Mouse (Mus musculus): ENCODE results near the gene Map4k3. TPM values are rescaled to one million over a fixed set of nuclear protein-coding genes. Genes with fewer than 3 reads are reported as not detected.

Map4k3 gene
- total RNA-seq, 2 experiments from 2014 or later: 32.7 to 38.2 TPM

- DNase-seq (ENCODE audit: low spot score in 2 of 2): no peak
Observed at GRCm38 (mm10) chr17:80688701-80689100, 39.6 kb downstream of the Map4k3 start.

GRCm38 (mm10) chr17:80686066-80686465 is 42.2 kb downstream of the Map4k3 start:
- no peak for DNase-seq (ENCODE audit: low spot score in 2 of 2)

GRCm38 (mm10) chr17:80683821-80684576 is 44.3 kb downstream of the Map4k3 start:
- DNase-seq (ENCODE audit: low spot score in 2 of 2): no peak

- no peak for DNase-seq (ENCODE audit: low spot score in 2 of 2)
Observed at GRCm38 (mm10) chr17:80683041-80683440, 45.2 kb downstream of the Map4k3 start.

GRCm38 (mm10) chr17:80678190-80678589 is 50.1 kb downstream of the Map4k3 start:
- DNase-seq (ENCODE audit: low spot score in 2 of 2): no peak

GRCm38 (mm10) chr17:80676859-80677535 is 51.3 kb downstream of the Map4k3 start:
- DNase-seq (ENCODE audit: low spot score in 2 of 2): no peak

- DNase-seq (ENCODE audit: low spot score in 2 of 2): no peak
Observed at GRCm38 (mm10) chr17:80676211-80676610, 52.1 kb downstream of the Map4k3 start.

- no peak for DNase-seq (ENCODE audit: low spot score in 2 of 2)
Observed at GRCm38 (mm10) chr17:80670395-80670794, 57.9 kb downstream of the Map4k3 start.

GRCm38 (mm10) chr17:80663623-80664022 is 64.7 kb downstream of the Map4k3 start:
- DNase-seq (ENCODE audit: low spot score in 2 of 2): no peak

- no peak for DNase-seq (ENCODE audit: low spot score in 2 of 2)
Observed at GRCm38 (mm10) chr17:80662836-80663620, 65.3 kb downstream of the Map4k3 start.

- DNase-seq (ENCODE audit: low spot score in 2 of 2): no peak
Observed at GRCm38 (mm10) chr17:80661896-80662295, 66.4 kb downstream of the Map4k3 start.

GRCm38 (mm10) chr17:80660707-80661380 is 67.4 kb downstream of the Map4k3 start:
- DNase-seq (ENCODE audit: low spot score in 2 of 2): no peak

- no peak for DNase-seq (ENCODE audit: low spot score in 2 of 2)
Observed at GRCm38 (mm10) chr17:80660234-80660633, 68.1 kb downstream of the Map4k3 start.

GRCm38 (mm10) chr17:80659821-80660220 is 68.5 kb downstream of the Map4k3 start:
- DNase-seq (ENCODE audit: low spot score in 2 of 2): no peak

GRCm38 (mm10) chr17:80654323-80654722 is 74.0 kb downstream of the Map4k3 start:
- DNase-seq (ENCODE audit: low spot score in 2 of 2): no peak

GRCm38 (mm10) chr17:80652740-80653139 is 75.5 kb downstream of the Map4k3 start:
- DNase-seq (ENCODE audit: low spot score in 2 of 2): no peak

GRCm38 (mm10) chr17:80646843-80647242 is 81.4 kb downstream of the Map4k3 start:
- no peak for DNase-seq (ENCODE audit: low spot score in 2 of 2)

GRCm38 (mm10) chr17:80646131-80646530 is 82.2 kb downstream of the Map4k3 start:
- no peak for DNase-seq (ENCODE audit: low spot score in 2 of 2)

GRCm38 (mm10) chr17:80645694-80646034 is 82.6 kb downstream of the Map4k3 start:
- DNase-seq (ENCODE audit: low spot score in 2 of 2): no peak

- DNase-seq (ENCODE audit: low spot score in 2 of 2): no peak
Observed at GRCm38 (mm10) chr17:80644983-80645693, 83.1 kb downstream of the Map4k3 start.

- no peak for DNase-seq (ENCODE audit: low spot score in 2 of 2)
Observed at GRCm38 (mm10) chr17:80644567-80644966, 83.7 kb downstream of the Map4k3 start.

Measured in gastrocnemius, postnatal 4 days (tissue).